In the genomic region with DNA sequence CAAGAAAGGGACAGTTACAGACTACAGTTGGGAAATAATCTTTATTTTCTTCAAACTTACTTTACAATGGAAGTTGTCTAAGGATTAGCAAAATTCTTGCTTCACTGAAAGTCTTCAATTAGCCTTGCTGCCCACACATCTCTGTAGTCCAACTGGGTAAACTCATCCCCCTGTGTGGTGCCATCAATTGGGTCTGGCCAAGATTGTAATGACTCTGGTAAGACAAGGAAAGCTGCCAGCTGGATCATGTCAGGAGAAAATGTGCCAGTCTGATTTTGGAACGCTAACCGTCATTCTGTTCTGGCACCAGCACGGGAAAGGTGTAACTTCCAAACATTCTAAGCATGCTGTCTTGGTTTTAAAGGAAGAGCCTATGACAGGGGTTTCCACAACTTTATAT, we compare ENCODE assay signal across 14 mouse cellular contexts. TPM values are rescaled to one million over a fixed set of nuclear protein-coding genes. Genes with fewer than 3 reads are reported as not detected.
DNase-seq lines count a peak whose midpoint lies in the region; ATAC-seq lines count a peak whose summit lies in the region.
"Had no signal": no experiment of that assay in that cellular context is flagged by ENCODE, and none has a peak within 500 bp of the region (broad histone marks: within the 10 kb centered on the region; RNA-seq: fewer than 3 reads in every experiment).

No protein-coding gene starts in this region.

- H3K36me3 ChIP-seq in liver, embryonic 12.5 days: no peaks in the 10 kb centered on the region
- H3K36me3 ChIP-seq: embryonic facial prominence, embryonic 13.5 days; intestine, embryonic 15.5 days; neural tube, embryonic 15.5 days; stomach, embryonic 15.5 days had no signal

- no peaks in the 10 kb centered on the region for H3K27me3 ChIP-seq in liver, embryonic 12.5 days (replicated peaks)
- H3K27me3 ChIP-seq: embryonic facial prominence, embryonic 13.5 days; intestine, embryonic 15.5 days; neural tube, embryonic 15.5 days; stomach, embryonic 15.5 days had no signal

- no peak overlapping the region for H3K4me2 ChIP-seq in liver, embryonic 12.5 days
- H3K4me2 ChIP-seq: embryonic facial prominence, embryonic 13.5 days; intestine, embryonic 15.5 days; neural tube, embryonic 15.5 days; stomach, embryonic 15.5 days had no signal

- WGBS in liver, embryonic 12.5 days (ENCODE audit: insufficient replicate concordance): 83% methylated on average over 3 of the region's 3 CpGs

- DNase-seq in heart, adult 18-20 months: peak; percentile 10 to 16
- DNase-seq in heart, postnatal 36 days: no peak
- peak; percentile 39 for DNase-seq in right cerebral cortex, adult 18-20 months
- no peak for DNase-seq in right cerebral cortex, postnatal 4 days
- DNase-seq in cerebellum, adult 9-11 months: peak; percentile 77
- no peak for DNase-seq in spleen, adult 18-20 months
- DNase-seq: kidney, postnatal 36 days; lung, adult 18-20 months had no signal

- no peak for ATAC-seq in liver, embryonic 12.5 days
- ATAC-seq: CD4-positive, CD25-positive, alpha-beta regulatory T cell, adult 4 months; intestine, embryonic 15.5 days had no signal

- H3K4me3 ChIP-seq in liver, embryonic 12.5 days: no peak overlapping the region
- H3K4me3 ChIP-seq: embryonic facial prominence, embryonic 13.5 days; intestine, embryonic 15.5 days; neural tube, embryonic 15.5 days; stomach, embryonic 15.5 days had no signal

- H3K4me1 ChIP-seq in liver, embryonic 12.5 days: no peaks in the 10 kb centered on the region
- H3K4me1 ChIP-seq: embryonic facial prominence, embryonic 13.5 days; intestine, embryonic 15.5 days; neural tube, embryonic 15.5 days; stomach, embryonic 15.5 days had no signal

- no peak overlapping the region for H3K27ac ChIP-seq in liver, embryonic 12.5 days
- H3K27ac ChIP-seq: embryonic facial prominence, embryonic 13.5 days; intestine, embryonic 15.5 days; neural tube, embryonic 15.5 days; stomach, embryonic 15.5 days had no signal

- H3K9me3 ChIP-seq in liver, embryonic 12.5 days (replicated peaks): no peaks in the 10 kb centered on the region
- H3K9me3 ChIP-seq: embryonic facial prominence, embryonic 13.5 days; intestine, embryonic 15.5 days; neural tube, embryonic 15.5 days; stomach, embryonic 15.5 days had no signal

- no peak overlapping the region for H3K9ac ChIP-seq in liver, embryonic 12.5 days
- H3K9ac ChIP-seq: embryonic facial prominence, embryonic 13.5 days; intestine, embryonic 15.5 days; neural tube, embryonic 15.5 days; stomach, embryonic 15.5 days had no signal

- intact Hi-C loops in heart, postnatal 36 days (cut with DNase I): no loop called here

RNA-seq across cellular contexts. Expression of gene Serpini1, which starts 25.9 kb away (rescaled TPM):
- 1 to 10 TPM; 3.6 to 5.0 TPM for total RNA-seq in heart, adult 18-20 months (2021)
- total RNA-seq in heart, postnatal 36 days (2021): 1 to 10 TPM; 4.3 to 5.7 TPM
- polyA plus RNA-seq in liver, embryonic 12.5 days (2016; fragmentation: Nextera tagmentation; extraction: Ambion mirVana): 0.62 and 0.80 TPM in 2 replicates

RNA-seq across cellular contexts. Expression of gene Pdcd10, which starts 26.6 kb away (rescaled TPM):
- total RNA-seq in heart, adult 18-20 months (2021): 10 to 100 TPM; 24.6 to 25.6 TPM
- 10 to 100 TPM; 26.9 to 30.0 TPM for total RNA-seq in heart, postnatal 36 days (2021)
- 78.8 and 79.7 TPM in 2 replicates for polyA plus RNA-seq in liver, embryonic 12.5 days (2016; fragmentation: Nextera tagmentation; extraction: Ambion mirVana)

Comparison
In these comparisons a context has a peak if more than half of its experiments do, and no peak if none do; other contexts are left out.
1. DNase-seq: peak in heart, adult 18-20 months (2 of 2), right cerebral cortex, adult 18-20 months (single experiment) and cerebellum, adult 9-11 months (single experiment); none in heart, postnatal 36 days (0 of 2), right cerebral cortex, postnatal 4 days (single experiment) and spleen, adult 18-20 months (0 of 2).